Mouse (Mus musculus) olfactory bulb, adult 2 months (tissue): ENCODE measurements around the gene Ttc21a.

ENCODE experiments used
- CTCF ChIP-seq: fragments of 200-500 bp; IDR thresholded peaks from 2 replicates; pipeline ENCODE4 v1.5.1; 2012; ENCODE audit warnings: low read depth, mild to moderate bottlenecking, low read length, moderate library complexity; ENCODE audit not compliant: insufficient read depth
- POLR2A ChIP-seq: fragments of 200-500 bp; IDR thresholded peaks from 2 replicates; pipeline ENCODE4 v1.6.1; 2012; ENCODE audit warnings: mild to moderate bottlenecking, low read depth, low read length, moderate library complexity; ENCODE audit not compliant: insufficient read depth

DNA sequence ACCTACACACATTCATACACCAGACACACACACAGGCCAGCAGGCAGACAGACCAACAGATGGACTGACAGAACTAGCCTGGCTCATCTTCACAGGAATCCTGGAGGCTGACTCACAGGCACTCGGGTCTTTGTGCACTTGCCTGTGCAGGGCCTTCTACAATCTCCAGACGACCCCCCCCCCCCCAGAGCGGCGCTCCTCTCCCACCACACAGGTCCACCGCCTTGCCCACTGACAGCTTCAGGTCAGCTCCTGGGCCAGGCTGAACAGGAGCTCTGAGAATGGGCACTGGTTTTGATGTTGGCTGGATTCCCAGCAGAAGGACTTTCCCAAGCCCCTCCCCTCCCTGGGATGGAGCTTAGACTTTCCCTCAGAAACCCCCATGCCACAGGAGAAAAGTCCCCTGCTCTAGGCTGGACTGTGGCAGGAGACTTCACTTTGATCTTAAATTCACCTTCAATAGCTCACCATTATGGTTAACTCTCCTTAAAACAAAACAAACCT is 40.2 kb downstream of the Ttc21a start:
- no peak for TF ChIP-seq CTCF
- no peak for TF ChIP-seq POLR2A
